Mouse (Mus musculus): ENCODE measurements around the gene Sertad3.

Sertad3 gene

GRCm38 (mm10) chr7:27473156-27473834, at the start of gene Sertad3:
Gene Sertad3 (plus strand): TSS chr7:27473768.
- DNase-seq (ENCODE audit: low spot score in 2 of 2), result peak; percentile 98

DNA sequence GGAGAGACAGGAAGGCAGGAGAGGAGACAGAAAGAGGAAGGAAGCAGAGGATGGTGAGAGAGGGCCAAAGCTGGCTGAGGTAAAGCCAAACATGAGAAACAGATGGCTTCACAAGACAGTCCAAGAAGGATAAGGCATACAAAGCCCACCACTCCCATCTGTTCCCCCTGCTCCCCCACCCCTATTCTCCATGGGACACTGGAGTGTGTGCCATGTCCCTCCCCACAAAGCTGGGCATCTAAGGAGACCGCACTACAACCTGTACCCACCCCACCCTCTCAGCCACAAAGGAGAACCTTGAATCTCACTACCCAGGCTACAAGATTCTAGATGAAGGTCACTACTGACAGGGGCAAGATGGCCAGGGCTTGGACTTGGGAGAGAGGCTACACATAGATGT, 46.2 kb upstream of the Sertad3 start:
- no peak for DNase-seq (ENCODE audit: low spot score in 2 of 2)

- no peak for DNase-seq (ENCODE audit: low spot score in 2 of 2)
These were observed 45.6 kb upstream of the Sertad3 start for GRCm38 (mm10) chr7:27428002-27428401.

DNA sequence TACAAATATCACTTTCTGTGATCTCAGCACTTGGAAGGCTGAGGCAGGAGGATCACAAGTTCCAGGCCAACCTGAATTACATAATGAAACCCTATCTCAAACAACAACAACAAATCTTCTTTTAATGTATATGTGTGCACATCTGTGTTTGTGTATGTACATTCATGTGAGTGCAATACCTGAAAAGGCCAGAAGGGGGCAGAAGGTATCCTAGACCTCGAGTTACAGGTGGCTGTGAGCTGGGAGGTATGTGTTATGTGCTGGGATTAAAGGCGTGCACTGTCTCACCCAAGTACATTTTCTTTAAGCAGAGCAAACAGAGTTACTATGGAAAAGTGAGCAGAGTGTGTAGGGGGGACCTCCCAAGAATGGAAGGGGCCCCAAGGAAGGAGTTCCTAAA, 44.4 kb upstream of the Sertad3 start:
- no peak for DNase-seq (ENCODE audit: low spot score in 2 of 2)

GRCm38 (mm10) chr7:27433349-27433748, 40.2 kb upstream of the Sertad3 start:
- no peak for DNase-seq (ENCODE audit: low spot score in 2 of 2)

- no peak for DNase-seq (ENCODE audit: low spot score in 2 of 2)
These were observed 39.8 kb upstream of the Sertad3 start for GRCm38 (mm10) chr7:27433794-27434193.

DNA sequence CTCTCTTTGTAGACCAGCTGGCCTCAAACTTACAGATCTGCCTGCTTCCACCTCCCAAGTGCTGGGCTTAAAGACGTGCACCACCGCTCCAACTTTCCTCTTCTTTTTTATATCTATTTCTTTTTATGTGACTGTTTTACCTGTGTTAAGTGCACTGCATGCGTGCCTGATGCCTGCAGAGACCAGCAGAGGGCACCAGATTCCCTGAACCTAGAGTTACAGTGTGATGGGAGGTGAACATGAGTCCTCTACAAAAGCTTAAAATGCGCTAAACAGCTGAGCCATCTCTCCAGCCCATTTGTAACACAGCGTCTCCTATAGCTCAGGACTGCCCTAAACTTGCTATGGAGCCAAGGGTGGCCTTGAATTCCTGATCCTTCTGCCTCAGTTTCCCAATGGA, 36.0 kb upstream of the Sertad3 start:
- peak; percentile 32 to 53 for DNase-seq (ENCODE audit: low spot score in 2 of 2)

DNA sequence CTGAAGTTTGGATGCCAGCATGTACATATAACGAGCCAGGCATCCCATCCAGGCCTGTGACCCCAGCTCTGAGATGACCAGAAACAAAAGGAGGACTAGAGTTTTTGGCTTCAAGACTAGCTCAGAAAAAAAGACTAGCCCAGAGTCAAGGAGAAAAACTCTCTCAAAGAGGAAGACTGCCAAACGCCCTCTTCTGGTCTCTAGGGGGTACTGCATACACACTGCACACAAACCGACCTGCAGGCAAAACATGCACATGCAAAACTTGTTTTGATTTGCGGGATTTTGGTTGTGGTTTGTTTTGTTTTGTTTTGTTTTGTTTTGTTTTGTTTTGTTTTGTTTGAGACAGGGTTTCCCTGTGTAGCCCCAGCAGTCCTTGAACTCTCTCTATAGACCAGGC, 33.6 kb upstream of the Sertad3 start:
- DNase-seq (ENCODE audit: low spot score in 2 of 2), result no peak

- no peak for DNase-seq (ENCODE audit: low spot score in 2 of 2)
These were observed 27.5 kb upstream of the Sertad3 start for GRCm38 (mm10) chr7:27446051-27446450.

DNA sequence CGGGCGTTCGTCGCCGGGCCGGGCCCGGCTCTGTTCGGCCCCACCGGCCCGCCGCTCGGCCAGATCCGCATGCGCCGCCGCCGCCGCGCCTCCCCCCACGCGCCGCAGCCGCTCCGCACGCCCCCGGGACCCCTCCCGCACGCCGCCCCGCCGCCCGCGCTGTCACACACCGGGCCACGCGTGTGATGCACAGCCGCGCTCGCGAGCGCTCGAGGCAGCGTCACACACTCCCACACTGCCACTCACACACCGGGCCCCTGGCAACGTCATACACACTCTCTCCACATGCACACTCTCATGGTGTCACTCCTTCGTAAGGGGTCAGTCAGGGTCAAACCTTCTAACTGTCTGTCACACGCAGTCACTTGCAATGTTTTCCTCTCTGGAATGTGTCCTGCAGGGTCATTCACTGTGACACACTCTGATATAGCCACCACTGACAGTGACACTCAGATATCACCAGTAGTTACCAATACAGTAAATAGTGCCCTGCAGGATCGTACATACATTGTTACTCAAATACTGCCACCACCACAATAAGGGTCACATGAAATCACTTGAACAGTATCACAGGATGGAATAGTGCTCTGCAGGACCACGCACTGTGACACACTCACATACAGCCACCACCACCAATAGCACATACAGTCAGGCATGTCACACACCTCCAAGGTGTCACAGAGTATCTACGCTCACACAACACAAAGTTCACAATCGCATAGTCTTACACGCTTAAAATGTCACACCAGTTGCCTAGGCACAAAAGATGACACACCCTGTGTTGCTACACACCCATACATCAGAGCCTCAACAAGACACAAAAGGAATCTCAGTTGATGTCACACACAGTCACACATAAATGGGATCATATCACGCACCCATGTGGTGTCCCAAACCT, 26.8 kb upstream of the Sertad3 start:
- no peak for DNase-seq (ENCODE audit: low spot score in 2 of 2)

GRCm38 (mm10) chr7:27447419-27448286, 25.9 kb upstream of the Sertad3 start, which contains the start of the genes Sptbn4 and Blvrb:
Gene Sptbn4 (minus strand): TSS chr7:27447686.
Gene Blvrb (plus strand): TSS chr7:27447978.
- peak; percentile 100 for DNase-seq (ENCODE audit: low spot score in 2 of 2)

DNA sequence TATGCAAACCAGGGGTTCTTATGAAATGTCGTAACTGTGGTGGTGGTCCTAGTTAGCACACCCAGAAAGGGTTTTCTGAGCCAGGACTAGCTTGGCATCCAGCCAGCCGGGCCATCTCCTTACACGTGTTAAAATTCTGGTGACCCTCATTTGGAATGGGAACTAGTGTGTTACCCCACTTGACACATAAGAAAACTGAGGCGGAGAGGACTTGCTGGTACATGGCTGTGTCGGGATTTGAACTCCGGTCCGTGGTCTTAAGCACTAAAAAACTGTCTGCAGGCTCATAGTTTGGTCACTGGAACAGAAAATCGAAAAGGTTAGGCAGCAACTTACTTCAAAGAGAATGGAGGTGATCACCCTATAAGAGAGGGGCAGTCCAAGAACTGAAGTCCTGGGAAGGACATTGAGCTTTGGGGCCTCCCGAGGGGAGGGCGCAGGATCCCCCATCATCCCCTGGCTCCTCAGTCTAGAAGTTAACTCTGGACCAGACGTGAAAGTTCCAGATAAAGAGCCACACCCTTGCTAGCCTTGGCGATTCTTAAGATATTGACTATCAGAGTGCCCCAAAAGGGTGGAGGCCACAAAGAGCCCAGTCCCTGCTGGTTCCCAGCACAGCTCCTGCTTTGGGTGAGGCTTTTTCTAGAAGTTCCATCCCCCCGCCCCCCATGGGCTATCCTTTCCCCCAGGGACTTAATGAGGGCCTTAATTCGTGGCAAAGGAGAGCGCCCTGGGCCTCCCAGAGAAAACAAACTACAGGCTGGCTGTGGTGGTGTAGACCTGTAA, 25.0 kb upstream of the Sertad3 start:
- DNase-seq (ENCODE audit: low spot score in 2 of 2), result peak; percentile 57 to 72

- DNase-seq (ENCODE audit: low spot score in 2 of 2), result peak; percentile 46 to 71
These were observed 24.2 kb upstream of the Sertad3 start for GRCm38 (mm10) chr7:27449256-27449862.

DNA sequence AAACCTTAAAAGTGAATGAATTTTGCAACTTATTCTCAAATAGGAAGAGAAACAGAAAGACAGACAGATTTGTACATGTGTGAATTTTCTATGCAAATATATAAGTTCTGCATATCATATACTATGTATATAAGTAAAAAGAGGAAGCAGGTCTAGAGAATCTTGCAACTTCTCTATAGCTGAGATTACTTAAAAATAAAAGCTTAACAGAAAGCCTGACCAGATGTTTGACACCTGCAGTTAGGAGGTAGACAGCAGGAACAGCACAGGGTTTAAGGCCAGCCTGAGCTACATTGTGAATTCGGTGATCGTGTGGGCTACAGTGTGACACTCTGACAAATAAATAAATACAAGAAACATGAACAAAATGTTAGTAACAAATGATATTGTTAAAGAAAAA, 22.2 kb upstream of the Sertad3 start:
- DNase-seq (ENCODE audit: low spot score in 2 of 2), result peak; percentile 44 to 60

- DNase-seq (ENCODE audit: low spot score in 2 of 2), result no peak
These were observed 21.3 kb upstream of the Sertad3 start for GRCm38 (mm10) chr7:27452206-27452770.

GRCm38 (mm10) chr7:27454461-27455121, 19.0 kb upstream of the Sertad3 start:
- peak; percentile 62 to 75 for DNase-seq (ENCODE audit: low spot score in 2 of 2)

- no peak for DNase-seq (ENCODE audit: low spot score in 2 of 2)
These were observed 18.3 kb upstream of the Sertad3 start for GRCm38 (mm10) chr7:27455273-27455672.

- no peak for DNase-seq (ENCODE audit: low spot score in 2 of 2)
These were observed 15.0 kb upstream of the Sertad3 start for GRCm38 (mm10) chr7:27458614-27459013.

GRCm38 (mm10) chr7:27459640-27460039, 13.9 kb upstream of the Sertad3 start:
- no peak for DNase-seq (ENCODE audit: low spot score in 2 of 2)

GRCm38 (mm10) chr7:27460477-27460876, 13.1 kb upstream of the Sertad3 start:
- DNase-seq (ENCODE audit: low spot score in 2 of 2), result no peak
